Mouse (Mus musculus) limb, embryonic 13.5 days (tissue): ENCODE results near the gene Map2k2. TPM values are rescaled to one million over a fixed set of nuclear protein-coding genes. Genes with fewer than 3 reads are reported as not detected.

Experiments used
- ATAC-seq: fragments of 200-750 bp; cut with Nextera tagmentation; 2 replicates; pipeline ENCODE4 v1.8.0; 2017; ENCODE audit warnings: low read depth, moderate number of reproducible peaks, moderate TSS enrichment; ENCODE audit not compliant: low FRiP score
- H3K27ac ChIP-seq: fragments of 300-500 bp; sonication (generic); 2 replicates; pipeline ENCODE4 v1.5.1; 2015; ENCODE audit warnings: inconsistent platforms, mild to moderate bottlenecking, moderate library complexity
- H3K27me3 ChIP-seq: fragments of 300-500 bp; sonication (generic); 2 replicates; pipeline ENCODE4 v1.6.1; 2015; ENCODE audit warnings: mild to moderate bottlenecking, inconsistent platforms
- H3K36me3 ChIP-seq: fragments of 300-500 bp; sonication (generic); 2 replicates; pipeline ENCODE4 v1.6.1; 2015; ENCODE audit warnings: inconsistent platforms, mild to moderate bottlenecking, moderate library complexity
- H3K4me1 ChIP-seq: fragments of 300-500 bp; sonication (generic); 2 replicates; pipeline ENCODE4 v1.6.1; 2015; ENCODE audit warnings: inconsistent platforms
- H3K4me2 ChIP-seq: fragments of 300-500 bp; sonication (generic); replicated peaks from 2 replicates; pipeline ENCODE4 v1.6.1; 2015; ENCODE audit warnings: inconsistent platforms, mild to moderate bottlenecking, moderate library complexity
- H3K4me3 ChIP-seq: fragments of 300-500 bp; sonication (generic); 2 replicates; pipeline ENCODE4 v1.5.1; 2015; ENCODE audit warnings: moderate library complexity, mild to moderate bottlenecking, inconsistent platforms
- H3K9ac ChIP-seq: fragments of 300-500 bp; sonication (generic); 2 replicates; pipeline ENCODE4 v1.6.1; 2015; ENCODE audit warnings: mild to moderate bottlenecking, inconsistent platforms
- H3K9me3 ChIP-seq: fragments of 300-500 bp; sonication (generic); 2 replicates; pipeline ENCODE4 v1.6.1; 2016; ENCODE audit warnings: inconsistent platforms
- WGBS: fragments of 180-500 bp; shearing (Covaris S2); methylation state at CpG from one replicate; pipeline ENCODE4 v1.1.7; 2015; 5-methylcytosine and 5-hydroxymethylcytosine counted together
- polyA plus RNA-seq: library from polyadenylated mRNA; unstranded; fragments of >200 nt; fragmentation: Nextera tagmentation; extraction: Ambion mirVana; gene quantifications from 2 replicates; pipeline ENCODE4 v1.2.1, GENCODE M21; 2015

Map2k2 gene
- polyA plus RNA-seq, 1 experiment from 2014 or later, result 192 TPM

- H3K27ac ChIP-seq, result no peak overlapping the region; the same call in 1 of the 2 replicates
- H3K4me1 ChIP-seq, result peaks cover 17% of the 10 kb centered on the region
- H3K36me3 ChIP-seq, result peaks cover 78% of the 10 kb centered on the region
- WGBS, result 79% methylated on average over 4 of the region's 4 CpGs
- no peak overlapping the region for H3K4me2 ChIP-seq
- H3K9ac ChIP-seq, result no peak overlapping the region
- H3K4me3 ChIP-seq, result no peak overlapping the region
- H3K9me3 ChIP-seq, result no peaks in the 10 kb centered on the region
- no peak for ATAC-seq
- H3K27me3 ChIP-seq, result no peaks in the 10 kb centered on the region
Measured at GRCm38 (mm10) chr10:81146296-81146695, 40.6 kb downstream of the Map2k2 start.

- H3K9ac ChIP-seq, result no peak overlapping the region
- no peaks in the 10 kb centered on the region for H3K27me3 ChIP-seq
- H3K4me1 ChIP-seq, result 0 out of 2 replicates have a peak, but pooled peaks cover 4% of the 10 kb centered on the region
- no peak overlapping the region for H3K4me2 ChIP-seq
- no peak overlapping the region for H3K27ac ChIP-seq
- H3K4me3 ChIP-seq, result no peak overlapping the region
- ATAC-seq, result no peak
- no peaks in the 10 kb centered on the region for H3K9me3 ChIP-seq
- WGBS, result 69% methylated on average over 6 of the region's 6 CpGs
- H3K36me3 ChIP-seq, result peaks cover 89% of the 10 kb centered on the region
Measured at GRCm38 (mm10) chr10:81151261-81151660, 45.5 kb downstream of the Map2k2 start.

GRCm38 (mm10) chr10:81152609-81153008 lies 46.9 kb downstream of the Map2k2 start:
- Histone ChIP-seq H3K27ac (0 out of 2 replicates have a peak overlapping the region, but pooled peaks have one; percentile 48), H3K36me3 (peaks cover 89% of the 10 kb centered on the region), H3K9ac (no peak overlapping the region), H3K9me3 (no peaks in the 10 kb centered on the region), H3K27me3 (no peaks in the 10 kb centered on the region), H3K4me3 (no peak overlapping the region), H3K4me2 (no peak overlapping the region), H3K4me1 (0 out of 2 replicates have a peak, but pooled peaks cover 4% of the 10 kb centered on the region)
- 77% methylated on average over 12 of the region's 12 CpGs for WGBS
- no peak for ATAC-seq

GRCm38 (mm10) chr10:81154313-81154712 lies 48.6 kb downstream of the Map2k2 start:
- no peak overlapping the region for H3K4me2 ChIP-seq
- 0 out of 2 replicates have a peak, but pooled peaks cover 4% of the 10 kb centered on the region for H3K4me1 ChIP-seq
- no peak overlapping the region for H3K27ac ChIP-seq
- no peaks in the 10 kb centered on the region for H3K9me3 ChIP-seq
- WGBS, result 88% methylated on average over 12 of the region's 12 CpGs
- H3K9ac ChIP-seq, result no peak overlapping the region
- no peak for ATAC-seq
- H3K27me3 ChIP-seq, result no peaks in the 10 kb centered on the region
- H3K36me3 ChIP-seq, result peaks cover 89% of the 10 kb centered on the region
- H3K4me3 ChIP-seq, result no peak overlapping the region

GRCm38 (mm10) chr10:81154736-81155135 lies 49.0 kb downstream of the Map2k2 start:
- Histone ChIP-seq H3K9ac (peak overlapping the region; percentile 26; the same call in 1 of the 2 replicates), H3K27ac (peak overlapping the region; percentile 22; the same call in 1 of the 2 replicates), H3K4me1 (0 out of 2 replicates have a peak, but pooled peaks cover 4% of the 10 kb centered on the region), H3K9me3 (no peaks in the 10 kb centered on the region), H3K4me2 (no peak overlapping the region; the same call in 1 of the 2 replicates), H3K27me3 (no peaks in the 10 kb centered on the region), H3K36me3 (peaks cover 87% of the 10 kb centered on the region), H3K4me3 (no peak overlapping the region)
- whole genome bisulfite sequencing, result 72% methylated on average over 6 of the region's 6 CpGs
- no peak for ATAC-seq

- Histone ChIP-seq H3K4me3 (no peak overlapping the region), H3K36me3 (peaks cover 81% of the 10 kb centered on the region), H3K9me3 (no peaks in the 10 kb centered on the region), H3K4me1 (peaks cover 31% of the 10 kb centered on the region), H3K27ac (no peak overlapping the region), H3K9ac (no peak overlapping the region), H3K27me3 (no peaks in the 10 kb centered on the region), H3K4me2 (no peak overlapping the region)
- ATAC-seq, result no peak
- 71% methylated on average over 8 of the region's 8 CpGs for WGBS
Measured at GRCm38 (mm10) chr10:81161602-81162317, 56.0 kb downstream of the Map2k2 start.

GRCm38 (mm10) chr10:81162318-81162652 lies 56.6 kb downstream of the Map2k2 start:
- Histone ChIP-seq H3K4me2 (no peak overlapping the region), H3K36me3 (peaks cover 76% of the 10 kb centered on the region), H3K4me3 (no peak overlapping the region), H3K27ac (no peak overlapping the region), H3K27me3 (no peaks in the 10 kb centered on the region), H3K9ac (no peak overlapping the region), H3K4me1 (peaks cover 34% of the 10 kb centered on the region), H3K9me3 (no peaks in the 10 kb centered on the region)
- WGBS, result 61% methylated on average over 2 of the region's 2 CpGs
- ATAC-seq, result no peak

- no peak overlapping the region for H3K4me2 ChIP-seq
- H3K27ac ChIP-seq, result no peak overlapping the region; the same call in 1 of the 2 replicates
- no peaks in the 10 kb centered on the region for H3K27me3 ChIP-seq
- H3K4me1 ChIP-seq, result peaks cover 46% of the 10 kb centered on the region
- peaks cover 49% of the 10 kb centered on the region for H3K36me3 ChIP-seq
- H3K9me3 ChIP-seq, result no peaks in the 10 kb centered on the region
- ATAC-seq, result no peak
- no peak overlapping the region for H3K4me3 ChIP-seq
- H3K9ac ChIP-seq, result peak overlapping the region; percentile 48; the same call in 1 of the 2 replicates
- 62% methylated on average over 8 of the region's 8 CpGs for WGBS
Measured at GRCm38 (mm10) chr10:81165118-81165517, 59.4 kb downstream of the Map2k2 start.

GRCm38 (mm10) chr10:81167200-81168086 lies 61.7 kb downstream of the Map2k2 start, which contains the start of gene Pias4:
Pias4 (minus strand) TSS chr10:81167923.
- H3K9ac ChIP-seq, result peak within 1 kb of the TSS; percentile 88
- H3K36me3 ChIP-seq, result peaks cover 26% of the 10 kb centered on the region
- H3K27me3 ChIP-seq, result no peaks in the 10 kb centered on the region
- peak within 1 kb of the TSS; percentile 92 for H3K4me3 ChIP-seq
- peak within 1 kb of the TSS; percentile 96 for H3K4me2 ChIP-seq
- peak; percentile 86 for ATAC-seq
- WGBS, result under 1% methylated on average over 60 of the region's 64 CpGs
- peak within 1 kb of the TSS; percentile 81 for H3K27ac ChIP-seq
- H3K9me3 ChIP-seq, result no peaks in the 10 kb centered on the region
- peaks cover 37% of the 10 kb centered on the region for H3K4me1 ChIP-seq

- peak overlapping the region; percentile 96 for H3K4me2 ChIP-seq
- H3K9me3 ChIP-seq, result no peaks in the 10 kb centered on the region
- 8% methylated on average over 5 of the region's 5 CpGs for WGBS
- no peaks in the 10 kb centered on the region for H3K27me3 ChIP-seq
- peaks cover 34% of the 10 kb centered on the region for H3K4me1 ChIP-seq
- H3K4me3 ChIP-seq, result peak overlapping the region; percentile 92
- 0 out of 2 replicates have a peak overlapping the region, but pooled peaks have one; percentile 48 for H3K9ac ChIP-seq
- H3K36me3 ChIP-seq, result peaks cover 23% of the 10 kb centered on the region
- peak overlapping the region; percentile 81 for H3K27ac ChIP-seq
- peak; percentile 62 for ATAC-seq
Measured at GRCm38 (mm10) chr10:81168087-81168431, 62.3 kb downstream of the Map2k2 start.

- Histone ChIP-seq H3K4me3 (peak overlapping the region; percentile 92), H3K9ac (peak overlapping the region; percentile 60), H3K27me3 (no peaks in the 10 kb centered on the region), H3K4me1 (peaks cover 40% of the 10 kb centered on the region), H3K9me3 (no peaks in the 10 kb centered on the region), H3K36me3 (peaks cover 18% of the 10 kb centered on the region), H3K4me2 (peak overlapping the region; percentile 96), H3K27ac (peak overlapping the region; percentile 81)
- WGBS, result 3% methylated on average over 29 of the region's 29 CpGs
- ATAC-seq, result peak; percentile 37; the same call in 1 of the 2 replicates
Measured at GRCm38 (mm10) chr10:81168521-81169244, 63.0 kb downstream of the Map2k2 start.
